Mouse (Mus musculus): ENCODE measurements at regions not wholly inside any gene's neighbourhood (a gene's known extent, or its start where the extent isn't known, plus 50 kb on each side); places are given as distances from the start of the nearest gene placed in this dataset.

DNA sequence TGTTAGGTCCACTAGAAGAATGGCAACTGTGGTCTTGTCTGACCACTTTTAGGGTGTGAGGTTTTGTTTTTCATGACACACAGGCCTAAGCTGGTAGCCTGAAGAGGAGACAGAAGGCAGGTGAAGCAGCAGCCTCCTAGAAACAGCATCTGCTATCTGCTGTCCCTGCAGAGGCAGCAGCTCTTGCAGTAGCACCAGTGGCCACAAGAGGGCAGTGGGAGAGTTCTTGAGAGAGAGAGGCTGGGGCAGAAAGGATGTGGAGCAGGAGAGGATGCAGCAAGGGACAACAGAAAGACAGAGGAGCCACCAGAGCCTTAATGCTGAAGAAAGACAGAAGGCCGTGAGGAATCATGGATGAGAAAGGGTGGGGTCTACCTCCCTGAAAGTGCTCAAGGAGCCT, 88.1 kb upstream of the Usp51 start:
- peak; percentile 54 to 77 for DNase-seq
- H3K4me3 ChIP-seq (replicated peaks; ENCODE audit: insufficient read depth, low read depth, low read length), result no peak overlapping the region
- H3K4me1 ChIP-seq (ENCODE audit: control insufficient read depth, insufficient read depth, low read length), result no peaks in the 10 kb centered on the region
- TF ChIP-seq CTCF (IDR thresholded peaks at IDR 0.05; ENCODE audit: borderline replicate concordance, insufficient read depth, low read depth, low read length), result peak; percentile 73
- TF ChIP-seq POLR2A (IDR thresholded peaks at IDR 0.05; ENCODE audit: borderline replicate concordance, insufficient read depth, low read length), result no peak
- WGBS, result 19% methylated on average over 1 of the region's 1 CpGs
- no peaks in the 10 kb centered on the region for H3K27me3 ChIP-seq (ENCODE audit: control insufficient read depth, insufficient read depth, low read length)
- no peak overlapping the region for H3K27ac ChIP-seq (ENCODE audit: insufficient read depth, low read length)

GRCm38 (mm10) chrX:152926991-152927390, 79.3 kb upstream of the Usp51 start:
- WGBS, result 40% methylated on average over 3 of the region's 3 CpGs
- Histone ChIP-seq H3K27me3 (ENCODE audit: control insufficient read depth, insufficient read depth, low read length) (no peaks in the 10 kb centered on the region), H3K27ac (ENCODE audit: insufficient read depth, low read length) (no peak overlapping the region), H3K4me3 (replicated peaks; ENCODE audit: insufficient read depth, low read depth, low read length) (no peak overlapping the region), H3K4me1 (ENCODE audit: control insufficient read depth, insufficient read depth, low read length) (no peaks in the 10 kb centered on the region)
- TF ChIP-seq POLR2A (IDR thresholded peaks at IDR 0.05; ENCODE audit: borderline replicate concordance, insufficient read depth, low read length) (no peak), CTCF (IDR thresholded peaks at IDR 0.05; ENCODE audit: borderline replicate concordance, insufficient read depth, low read depth, low read length) (peak; percentile 69)
- peak; percentile 1 to 12 for DNase-seq

DNA sequence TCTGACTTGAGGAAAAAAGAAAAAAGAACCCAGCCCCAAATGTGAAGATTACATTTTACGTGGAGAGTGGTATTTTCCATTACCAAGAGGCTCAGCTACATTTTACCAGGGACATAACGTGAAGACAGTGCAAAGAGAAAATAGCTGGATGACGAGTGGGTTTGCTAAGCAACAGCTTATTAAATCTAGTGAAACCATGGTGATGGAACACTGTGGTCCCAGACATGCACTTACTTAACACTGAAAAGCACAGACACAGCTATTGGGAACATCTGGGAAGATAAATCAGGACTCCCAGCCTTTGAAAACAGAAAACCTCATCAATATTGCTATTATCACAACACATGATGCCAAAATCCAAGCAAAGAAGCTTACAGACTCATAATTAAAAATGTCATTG, 60.1 kb upstream of the Usp51 start:
- DNase-seq, result no peak
- no peak overlapping the region for H3K27ac ChIP-seq (ENCODE audit: insufficient read depth, low read length)
- H3K4me1 ChIP-seq (ENCODE audit: control insufficient read depth, insufficient read depth, low read length), result no peaks in the 10 kb centered on the region
- no peaks in the 10 kb centered on the region for H3K27me3 ChIP-seq (ENCODE audit: control insufficient read depth, insufficient read depth, low read length)
- H3K4me3 ChIP-seq (replicated peaks; ENCODE audit: insufficient read depth, low read depth, low read length), result no peak overlapping the region
- TF ChIP-seq CTCF (IDR thresholded peaks at IDR 0.05; ENCODE audit: borderline replicate concordance, insufficient read depth, low read depth, low read length), result no peak
- TF ChIP-seq POLR2A (IDR thresholded peaks at IDR 0.05; ENCODE audit: borderline replicate concordance, insufficient read depth, low read length), result no peak
- 29% methylated on average over 3 of the region's 3 CpGs for WGBS

Data from cerebellum, adult 2 months (tissue).